Mouse (Mus musculus): ENCODE measurements at regions not wholly inside any gene's neighbourhood (a gene's known extent, or its start where the extent isn't known, plus 50 kb on each side); places are given as distances from the start of the nearest gene placed in this dataset.

GRCm38 (mm10) chr16:77235449-77235848 is 221.9 kb downstream of the Usp25 start:
- Histone ChIP-seq H3K9me3 (no peaks in the 10 kb centered on the region), H3K27me3 (ENCODE audit: insufficient read depth, poor library complexity, severe bottlenecking) (no peaks in the 10 kb centered on the region), H3K36me3 (no peaks in the 10 kb centered on the region), H3K4me1 (no peaks in the 10 kb centered on the region), H3K4me3 (no peak overlapping the region), H3K27ac (no peak overlapping the region)
- 91% methylated on average over 5 of the region's 5 CpGs for WGBS
- DNase-seq (ENCODE audit: low spot score): no peak
